Mouse (Mus musculus): ENCODE measurements at regions not wholly inside any gene's neighbourhood (a gene's known extent, or its start where the extent isn't known, plus 50 kb on each side); places are given as distances from the start of the nearest gene placed in this dataset.

DNA sequence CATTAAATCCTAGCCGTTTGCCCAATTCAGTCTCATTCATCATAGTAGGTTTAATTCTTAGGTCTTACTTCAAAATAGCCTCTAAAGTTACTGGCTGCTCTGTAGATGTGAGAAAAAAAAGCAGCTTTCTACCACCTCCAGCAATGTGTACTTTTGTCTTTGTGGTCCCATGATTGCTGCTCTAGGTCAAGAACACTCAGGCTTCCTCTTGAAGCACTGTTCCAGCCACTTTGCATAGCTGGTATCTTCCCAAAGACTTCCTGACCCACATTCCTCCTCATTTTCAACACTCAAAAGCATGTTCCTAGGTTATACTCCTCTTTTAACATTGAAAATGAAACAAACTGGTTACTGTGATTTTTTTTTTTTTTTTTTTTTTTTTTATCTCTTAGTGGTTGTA lies 973.2 kb downstream of the Ttll7 start:
- Histone ChIP-seq H3K4me3 (no peak overlapping the region), H3K27me3 (ENCODE audit: control insufficient read depth, insufficient read depth, insufficient read length) (no peaks in the 10 kb centered on the region), H3K36me3 (ENCODE audit: control insufficient read depth, insufficient read depth) (no peaks in the 10 kb centered on the region), H3K4me2 (ENCODE audit: low read depth) (no peak overlapping the region), H3ac (ENCODE audit: control insufficient read depth, insufficient read length) (no peak overlapping the region), H3K79me2 (ENCODE audit: control insufficient read depth, insufficient read depth) (no peaks in the 10 kb centered on the region)
- no peak for TF ChIP-seq MYOD1 (IDR thresholded peaks at IDR 0.05; ENCODE audit: control insufficient read depth in 1 of 3, insufficient read length in 2 of 3, low read depth in 2 of 3)
- no peak for TF ChIP-seq USF1 (IDR thresholded peaks at IDR 0.05; ENCODE audit: low read depth)
- no peak for TF ChIP-seq E2F4 (IDR thresholded peaks at IDR 0.05; ENCODE audit: insufficient read depth)
- no peak for TF ChIP-seq POLR2A (IDR thresholded peaks at IDR 0.05; ENCODE audit: insufficient read length, low read depth)
- no peak for TF ChIP-seq TCF12 (IDR thresholded peaks at IDR 0.05; ENCODE audit: insufficient read depth, poor library complexity, severe bottlenecking)
- no peak for TF ChIP-seq REST (IDR thresholded peaks at IDR 0.05; ENCODE audit: insufficient read depth, insufficient read length)
- TF ChIP-seq POLR2AphosphoS2 (IDR thresholded peaks at IDR 0.05; ENCODE audit: insufficient read length, low read depth) = no peak

DNA sequence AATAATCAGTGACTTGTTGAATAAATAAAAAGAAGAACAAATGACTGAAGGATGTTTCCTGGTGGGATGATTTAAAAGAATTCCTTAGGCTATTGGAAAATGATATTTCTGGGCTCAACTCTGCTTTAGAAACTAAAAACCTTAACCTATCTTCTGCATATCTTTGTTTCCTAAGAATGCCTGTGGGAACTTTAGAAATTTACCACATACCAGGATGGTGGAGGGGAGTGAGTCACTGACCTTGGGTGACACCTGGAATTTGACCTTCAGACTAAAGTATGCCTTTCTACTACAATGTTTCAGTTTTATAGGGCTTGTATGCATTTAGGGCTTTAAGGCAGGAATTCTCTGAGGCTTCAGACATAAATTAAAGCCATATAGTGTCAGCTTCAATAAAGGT lies 972.3 kb downstream of the Ttll7 start:
- H3K4me3 ChIP-seq = no peak overlapping the region
- 0 out of 2 replicates have a peak, but pooled peaks have one; percentile 6 for TF ChIP-seq CEBPB (IDR thresholded peaks at IDR 0.05; ENCODE audit: insufficient read depth, poor library complexity, severe bottlenecking)
- TF ChIP-seq TCF3 (IDR thresholded peaks at IDR 0.05; ENCODE audit: insufficient read length, low read depth) = no peak
- H3K36me3 ChIP-seq (ENCODE audit: control insufficient read depth, insufficient read depth) = no peaks in the 10 kb centered on the region
- no peak overlapping the region for H3ac ChIP-seq (ENCODE audit: control insufficient read depth, insufficient read length)
- H3K79me2 ChIP-seq (ENCODE audit: control insufficient read depth, insufficient read depth) = no peaks in the 10 kb centered on the region
- H3K27me3 ChIP-seq (ENCODE audit: control insufficient read depth, insufficient read depth, insufficient read length) = no peaks in the 10 kb centered on the region
- H3K4me2 ChIP-seq (ENCODE audit: low read depth) = no peak overlapping the region

DNA sequence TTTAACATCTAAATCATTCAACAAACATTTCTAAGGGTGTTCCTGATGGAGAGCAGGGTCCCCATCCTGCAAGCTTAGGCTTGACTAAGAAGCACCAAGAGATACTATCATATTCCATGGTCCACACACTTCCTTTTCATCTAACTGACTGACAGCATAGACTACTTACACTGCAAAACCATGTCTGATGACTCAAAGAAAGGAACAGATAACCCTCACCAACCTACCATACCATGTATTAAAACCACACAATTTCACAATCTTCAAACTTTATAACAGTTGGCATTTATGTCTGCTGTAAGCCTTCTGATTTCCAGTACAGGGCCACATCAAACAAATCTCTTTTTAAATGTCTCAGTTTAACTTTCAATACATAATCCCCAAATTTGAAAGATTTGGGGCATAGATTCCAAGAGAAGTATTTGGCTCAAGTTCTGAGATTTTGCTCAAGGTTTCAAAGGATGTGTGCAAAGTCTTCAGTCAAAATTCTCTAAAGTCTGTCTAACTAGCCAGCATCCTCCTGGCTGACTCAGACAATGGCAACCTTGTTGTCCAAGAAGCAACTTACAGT lies 962.0 kb downstream of the Ttll7 start:
- no peak overlapping the region for H3K4me3 ChIP-seq
- no peaks in the 10 kb centered on the region for H3K27me3 ChIP-seq (ENCODE audit: control insufficient read depth, insufficient read depth, insufficient read length)

DNA sequence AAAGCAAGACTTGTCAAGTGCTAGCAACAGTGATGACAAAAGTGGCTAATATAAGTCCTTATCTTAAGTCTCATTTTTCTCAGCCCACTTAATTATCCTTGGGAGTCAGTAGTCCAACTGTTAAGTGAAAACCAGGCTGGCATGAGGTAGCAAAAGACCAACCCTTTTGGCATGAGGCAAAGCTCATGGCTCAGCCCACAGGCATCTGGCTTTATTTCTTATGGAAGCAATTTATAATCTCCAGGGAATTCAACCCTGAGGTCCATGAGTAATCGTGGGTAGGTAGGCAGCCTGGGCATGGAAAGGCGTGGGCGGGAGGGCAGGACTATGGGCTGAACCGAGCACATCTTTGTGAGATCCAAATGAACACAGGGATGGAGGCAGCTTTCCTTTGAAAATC lies 950.4 kb downstream of the Ttll7 start:
- Histone ChIP-seq H3K79me2 (ENCODE audit: control insufficient read depth, insufficient read depth) (no peaks in the 10 kb centered on the region), H3K4me3 (no peak overlapping the region)

More for the DNA sequence above, 962.0 kb downstream of the Ttll7 start:
- TF ChIP-seq TCF3 (IDR thresholded peaks at IDR 0.05; ENCODE audit: insufficient read length, low read depth) (no peak), SRF (IDR thresholded peaks at IDR 0.05; ENCODE audit: control insufficient read depth, insufficient read length, low read depth) (no peak), MYOG (IDR thresholded peaks at IDR 0.05; ENCODE audit: control insufficient read depth in 1 of 3, insufficient read depth in 1 of 3, insufficient read length in 2 of 3, low read depth in 2 of 3) (no peak), E2F4 (IDR thresholded peaks at IDR 0.05; ENCODE audit: insufficient read depth) (no peak), REST (IDR thresholded peaks at IDR 0.05; ENCODE audit: insufficient read depth, insufficient read length) (no peak), TCF12 (IDR thresholded peaks at IDR 0.05; ENCODE audit: insufficient read depth, poor library complexity, severe bottlenecking) (no peak), POLR2A (IDR thresholded peaks at IDR 0.05; ENCODE audit: insufficient read length, low read depth) (no peak), MAX (IDR thresholded peaks at IDR 0.05; ENCODE audit: low read depth) (no peak), CEBPB (IDR thresholded peaks at IDR 0.05; ENCODE audit: insufficient read depth, poor library complexity, severe bottlenecking) (peak; percentile 91)
- no peaks in the 10 kb centered on the region for H3K36me3 ChIP-seq (ENCODE audit: control insufficient read depth, insufficient read depth)
- H3ac ChIP-seq (ENCODE audit: control insufficient read depth, insufficient read length) = no peak overlapping the region
- no peaks in the 10 kb centered on the region for H3K79me2 ChIP-seq (ENCODE audit: control insufficient read depth, insufficient read depth)
- peak overlapping the region; percentile 1 for H3K4me2 ChIP-seq (ENCODE audit: low read depth)

DNA sequence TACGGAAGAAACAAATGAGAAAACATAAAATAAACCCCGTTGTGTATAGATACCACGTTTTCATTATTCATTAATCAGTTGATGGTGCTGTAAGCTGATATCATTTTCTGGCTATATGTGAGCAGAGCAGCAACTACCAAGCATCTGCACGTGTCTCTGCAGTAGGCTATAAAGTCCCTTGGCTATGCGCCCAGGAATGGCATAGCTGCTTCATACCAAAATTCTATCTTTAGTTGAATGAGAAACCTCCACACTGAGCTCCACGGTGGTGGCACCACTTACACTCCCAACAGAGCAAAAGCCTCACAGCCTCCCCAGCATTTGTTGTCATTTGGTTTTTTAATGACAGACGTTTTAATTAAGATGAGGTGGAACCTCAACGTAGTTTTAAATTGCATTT lies 944.4 kb downstream of the Ttll7 start:
- Histone ChIP-seq H3K36me3 (ENCODE audit: control insufficient read depth, insufficient read depth) (no peaks in the 10 kb centered on the region), H3ac (ENCODE audit: control insufficient read depth, insufficient read length) (no peak overlapping the region), H3K27me3 (ENCODE audit: control insufficient read depth, insufficient read depth, insufficient read length) (no peaks in the 10 kb centered on the region), H3K4me3 (no peak overlapping the region), H3K79me2 (ENCODE audit: control insufficient read depth, insufficient read depth) (no peaks in the 10 kb centered on the region), H3K4me2 (ENCODE audit: low read depth) (no peak overlapping the region)
- no peak for TF ChIP-seq POLR2A (IDR thresholded peaks at IDR 0.05; ENCODE audit: insufficient read length, low read depth)
- TF ChIP-seq TCF3 (IDR thresholded peaks at IDR 0.05; ENCODE audit: insufficient read length, low read depth) = no peak
- TF ChIP-seq POLR2AphosphoS2 (IDR thresholded peaks at IDR 0.05; ENCODE audit: insufficient read length, low read depth) = no peak
- TF ChIP-seq TCF12 (IDR thresholded peaks at IDR 0.05; ENCODE audit: insufficient read depth, poor library complexity, severe bottlenecking) = no peak
- TF ChIP-seq SRF (IDR thresholded peaks at IDR 0.05; ENCODE audit: control insufficient read depth, insufficient read length, low read depth) = no peak
- TF ChIP-seq E2F4 (IDR thresholded peaks at IDR 0.05; ENCODE audit: insufficient read depth) = no peak
- no peak for TF ChIP-seq MYOG (IDR thresholded peaks at IDR 0.05; ENCODE audit: control insufficient read depth in 1 of 3, insufficient read depth in 1 of 3, insufficient read length in 2 of 3, low read depth in 2 of 3)

More for the DNA sequence above, 950.4 kb downstream of the Ttll7 start:
- no peaks in the 10 kb centered on the region for H3K27me3 ChIP-seq (ENCODE audit: control insufficient read depth, insufficient read depth, insufficient read length)
- H3K36me3 ChIP-seq (ENCODE audit: control insufficient read depth, insufficient read depth) = no peaks in the 10 kb centered on the region
- H3K4me2 ChIP-seq (ENCODE audit: low read depth) = peak overlapping the region; percentile 66
- peak; percentile 15 for TF ChIP-seq TCF12 (IDR thresholded peaks at IDR 0.05; ENCODE audit: insufficient read depth, poor library complexity, severe bottlenecking)
- 0 out of 2 replicates have a peak, but pooled peaks have one; percentile 43 for TF ChIP-seq CEBPB (IDR thresholded peaks at IDR 0.05; ENCODE audit: insufficient read depth, poor library complexity, severe bottlenecking)
- no peak for TF ChIP-seq E2F4 (IDR thresholded peaks at IDR 0.05; ENCODE audit: insufficient read depth)
- TF ChIP-seq POLR2A (IDR thresholded peaks at IDR 0.05; ENCODE audit: insufficient read length, low read depth) = no peak
- TF ChIP-seq MYOD1 (IDR thresholded peaks at IDR 0.05; ENCODE audit: control insufficient read depth in 1 of 3, insufficient read length in 2 of 3, low read depth in 2 of 3) = peak in 1 of 3 experiments; percentile 17
- H3ac ChIP-seq (ENCODE audit: control insufficient read depth, insufficient read length) = no peak overlapping the region
